Mouse (Mus musculus) G1E (cell line): ENCODE measurements around the gene Fam129a. TPM values are rescaled to one million over a fixed set of nuclear protein-coding genes. Genes with fewer than 3 reads are reported as not detected.

ENCODE experiments used
- ATAC-seq: 2 replicates; pipeline ENCODE4 v1.8.0; 2016; ENCODE audit warnings: mild to moderate bottlenecking; ENCODE audit not compliant: insufficient number of reproducible peaks, poor library complexity, low FRiP score, severe bottlenecking; ENCODE audit errors: extremely low read depth
- DNase-seq: peaks from one replicate; pipeline ENCODE4 v3.0.0; 2012; ENCODE audit warnings: low spot score
- H3K27me3 ChIP-seq: 2 replicates; pipeline ENCODE4 v1.6.1; 2012; ENCODE audit warnings: mild to moderate bottlenecking, low read length, inconsistent platforms; ENCODE audit not compliant: insufficient read depth
- H3K36me3 ChIP-seq: replicated peaks from 2 replicates; pipeline ENCODE3; 2012; ENCODE audit warnings: mild to moderate bottlenecking, inconsistent platforms
- H3K4me1 ChIP-seq: 2 replicates; pipeline ENCODE4 v1.6.1; 2012; ENCODE audit warnings: low read depth, low read length, inconsistent platforms, mixed read lengths; ENCODE audit not compliant: insufficient read depth
- H3K4me3 ChIP-seq: 2 replicates; pipeline ENCODE4 v1.5.1; 2012; ENCODE audit warnings: low read depth, mild to moderate bottlenecking, inconsistent platforms, low read length, moderate library complexity, mixed read lengths
- H3K9me3 ChIP-seq: replicated peaks from 2 replicates; pipeline ENCODE4 v1.6.1; 2012; ENCODE audit warnings: inconsistent platforms
- CTCF ChIP-seq: IDR thresholded peaks from 2 replicates; pipeline ENCODE4 v1.5.1; 2012; ENCODE audit warnings: low read depth, low read length, inconsistent platforms, mixed read lengths
- GATA1 ChIP-seq: IDR thresholded peaks from 2 replicates; pipeline ENCODE4 v1.6.1; 2012; ENCODE audit warnings: borderline replicate concordance, low read length, inconsistent platforms, mixed read lengths
- GATA2 ChIP-seq: IDR thresholded peaks from 2 replicates; pipeline ENCODE4 v1.6.1; 2012; ENCODE audit warnings: low read depth, low read length, inconsistent platforms, borderline replicate concordance
- POLR2AphosphoS5 ChIP-seq: IDR thresholded peaks from 2 replicates; pipeline ENCODE4 v1.6.1; 2012; ENCODE audit warnings: low read depth, low read length, inconsistent platforms; ENCODE audit not compliant: insufficient replicate concordance
- TAL1 ChIP-seq: conservative IDR thresholded peaks from 2 replicates; pipeline ENCODE4 v1.6.1; 2012; ENCODE audit warnings: low read depth, low read length, inconsistent platforms, mixed read lengths
- polyA plus RNA-seq: library from polyadenylated mRNA; stranded (reverse); fragments of >175 nt; gene quantifications from 2 replicates; pipeline ENCODE4 v1.2.3, GENCODE M21; 2012
- total RNA-seq, 2 experiments: library from RNA; stranded (forward) in 1 of 2; stranded (reverse) in 1 of 2; fragments of 200-1000 nt in 1 of 2; fragments of >200 nt in 1 of 2; fragmentation: Nextera tagmentation in 1 of 2; gene quantifications; 2 replicates each; pipeline ENCODE4 v1.2.3; 2014 to 2017

Fam129a gene
- total RNA-seq (2014; fragmentation: Nextera tagmentation), result not detected in 2 replicates
- 0.06 and 0.60 TPM in 2 replicates for total RNA-seq (2017)
- polyA plus RNA-seq, result not detected in 2 replicates

GRCm38 (mm10) chr1:151570981-151571837, at the start of gene Fam129a:
Gene Fam129a (plus strand): TSS chr1:151571186.
- Histone ChIP-seq H3K4me1 (peaks cover 6% of the 10 kb centered on the region; the same call in 1 of the 2 replicates), H3K36me3 (no peaks in the 10 kb centered on the region), H3K4me3 (no peak within 1 kb of the TSS), H3K27me3 (peaks cover 12% of the 10 kb centered on the region; the same call in 1 of the 2 replicates), H3K9me3 (no peaks in the 10 kb centered on the region)
- TF ChIP-seq GATA2 (no peak), POLR2AphosphoS5 (no peak), GATA1 (no peak), TAL1 (no peak), CTCF (no peak)
- ATAC-seq (no peak), DNase-seq (no peak)

GRCm38 (mm10) chr1:151526701-151527100, 44.3 kb upstream of the Fam129a start:
- H3K36me3 ChIP-seq, result no peaks in the 10 kb centered on the region
- TF ChIP-seq TAL1 (no peak), POLR2AphosphoS5 (no peak), GATA2 (no peak), GATA1 (no peak), CTCF (no peak)
- ATAC-seq, result no peak
- no peak for DNase-seq
- H3K4me3 ChIP-seq, result no peak overlapping the region
- peaks cover 6% of the 10 kb centered on the region; the same call in 1 of the 2 replicates for H3K27me3 ChIP-seq
- H3K9me3 ChIP-seq, result peaks cover 4% of the 10 kb centered on the region
- H3K4me1 ChIP-seq, result no peaks in the 10 kb centered on the region

GRCm38 (mm10) chr1:151543796-151544477, 27.0 kb upstream of the Fam129a start:
- DNase-seq (no peak), ATAC-seq (no peak)
- TF ChIP-seq GATA2, result no peak
- TF ChIP-seq POLR2AphosphoS5, result no peak
- TF ChIP-seq GATA1, result no peak
- TF ChIP-seq TAL1, result no peak
- TF ChIP-seq CTCF, result no peak
- no peaks in the 10 kb centered on the region for H3K4me1 ChIP-seq
- H3K4me3 ChIP-seq, result no peak overlapping the region
- H3K27me3 ChIP-seq, result no peaks in the 10 kb centered on the region
- H3K36me3 ChIP-seq, result no peaks in the 10 kb centered on the region
- no peaks in the 10 kb centered on the region for H3K9me3 ChIP-seq

GRCm38 (mm10) chr1:151544581-151544980, 26.4 kb upstream of the Fam129a start:
- DNase-seq (no peak), ATAC-seq (no peak)
- no peak for TF ChIP-seq CTCF
- no peak for TF ChIP-seq TAL1
- TF ChIP-seq GATA2, result no peak
- no peak for TF ChIP-seq POLR2AphosphoS5
- no peak for TF ChIP-seq GATA1
- H3K36me3 ChIP-seq, result no peaks in the 10 kb centered on the region
- no peaks in the 10 kb centered on the region for H3K9me3 ChIP-seq
- H3K4me1 ChIP-seq, result no peaks in the 10 kb centered on the region
- H3K27me3 ChIP-seq, result no peaks in the 10 kb centered on the region
- no peak overlapping the region for H3K4me3 ChIP-seq

GRCm38 (mm10) chr1:151545571-151545970, 25.4 kb upstream of the Fam129a start:
- no peak for TF ChIP-seq GATA2
- TF ChIP-seq CTCF, result no peak
- TF ChIP-seq TAL1, result no peak
- Histone ChIP-seq H3K27me3 (no peaks in the 10 kb centered on the region), H3K36me3 (no peaks in the 10 kb centered on the region), H3K4me1 (no peaks in the 10 kb centered on the region), H3K9me3 (no peaks in the 10 kb centered on the region), H3K4me3 (no peak overlapping the region)
- no peak for ATAC-seq
- no peak for DNase-seq

GRCm38 (mm10) chr1:151548896-151549610, 21.9 kb upstream of the Fam129a start:
- H3K36me3 ChIP-seq, result no peaks in the 10 kb centered on the region
- no peaks in the 10 kb centered on the region for H3K27me3 ChIP-seq
- TF ChIP-seq CTCF (no peak), POLR2AphosphoS5 (no peak), TAL1 (no peak), GATA2 (no peak), GATA1 (no peak)
- H3K9me3 ChIP-seq, result no peaks in the 10 kb centered on the region
- no peak overlapping the region for H3K4me3 ChIP-seq
- DNase-seq (no peak), ATAC-seq (no peak)
- H3K4me1 ChIP-seq, result no peaks in the 10 kb centered on the region
